Mouse (Mus musculus) midbrain, embryonic 11.5 days (tissue): ENCODE data around the gene Gm13287. TPM values are rescaled to one million over a fixed set of nuclear protein-coding genes. Genes with fewer than 3 reads are reported as not detected.
"Not testable (repeated sequence)": the region's sequence is repeated elsewhere in the genome, so short reads cannot be mapped to it uniquely, and the experiment has no call there.

Source experiments
- ATAC-seq: fragments of 200-750 bp; cut with Nextera tagmentation; 2 replicates; pipeline ENCODE4 v1.8.0; 2017; ENCODE audit warnings: moderate TSS enrichment, moderate library complexity; ENCODE audit not compliant: low FRiP score
- DNase-seq: peaks from one replicate; pipeline ENCODE4 v3.0.0; 2015; ENCODE audit warnings: low spot score; ENCODE audit errors: missing footprints
- H3K27ac ChIP-seq: fragments of 300-500 bp; sonication (generic); 2 replicates; pipeline ENCODE4 v1.5.1; 2014; ENCODE audit warnings: low read depth, low read length
- H3K27me3 ChIP-seq: fragments of 300-500 bp; sonication (generic); 2 replicates; pipeline ENCODE4 v1.6.1; 2014; ENCODE audit warnings: mild to moderate bottlenecking, low read length, moderate library complexity, mixed read lengths; ENCODE audit not compliant: control insufficient read depth, insufficient read depth
- H3K36me3 ChIP-seq: fragments of 300-500 bp; sonication (generic); 2 replicates; pipeline ENCODE4 v1.6.1; 2014; ENCODE audit warnings: mild to moderate bottlenecking, low read length, moderate library complexity, mixed read lengths; ENCODE audit not compliant: control insufficient read depth, insufficient read depth
- H3K4me1 ChIP-seq: fragments of 300-500 bp; sonication (generic); 2 replicates; pipeline ENCODE4 v1.6.1; 2014; ENCODE audit warnings: low read length; ENCODE audit not compliant: control insufficient read depth, insufficient read depth
- H3K4me2 ChIP-seq: fragments of 300-500 bp; sonication (generic); 2 replicates; pipeline ENCODE4 v1.6.1; 2014; ENCODE audit warnings: mild to moderate bottlenecking, moderate library complexity
- H3K4me3 ChIP-seq: fragments of 300-500 bp; sonication (generic); 2 replicates; pipeline ENCODE4 v1.5.1; 2014; ENCODE audit warnings: low read depth, low read length
- H3K9ac ChIP-seq: fragments of 300-500 bp; sonication (generic); 2 replicates; pipeline ENCODE4 v1.6.1; 2014; ENCODE audit warnings: low read length
- H3K9me3 ChIP-seq: fragments of 300-500 bp; sonication (generic); 2 replicates; pipeline ENCODE4 v1.6.1; 2016; ENCODE audit warnings: low read length; ENCODE audit not compliant: control insufficient read depth
- WGBS: fragments of 180-500 bp; shearing (Covaris S2); extraction: QIAGEN DNeasy Blood & Tissue Kit; methylation state at CpG from one replicate; pipeline ENCODE4 v1.1.7; 2014; 5-methylcytosine and 5-hydroxymethylcytosine counted together
- polyA plus RNA-seq: library from polyadenylated mRNA; unstranded; fragments of >200 nt; fragmentation: Nextera tagmentation; extraction: Ambion mirVana; gene quantifications from 2 replicates; pipeline ENCODE4 v1.2.1, GENCODE M21; 2014

Gm13287 gene
- polyA plus RNA-seq, result not detected in 2 replicates

DNA sequence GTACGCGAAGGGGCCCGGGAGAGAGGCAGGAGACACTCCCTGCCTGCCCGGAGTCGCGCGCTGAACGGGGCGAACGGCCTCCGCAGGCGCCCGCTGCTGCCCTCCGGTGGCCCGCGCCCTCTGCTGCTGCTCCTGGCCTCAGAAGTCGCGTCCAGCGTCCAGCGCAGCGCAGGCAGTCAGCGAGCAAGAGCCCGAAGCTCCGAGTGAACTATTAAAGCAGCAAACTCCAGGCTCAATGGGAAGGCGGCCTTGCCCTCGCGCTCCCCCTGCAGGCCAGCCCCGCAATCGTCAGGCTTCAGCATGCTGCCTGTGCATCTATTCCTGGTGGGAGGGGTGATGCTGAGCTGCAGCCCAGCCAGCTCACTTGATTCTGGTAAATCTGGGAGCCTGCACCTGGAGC is at the start of gene Gm13287:
Gm13287 (plus strand) TSS at position 301 of the 400 bp plus-strand sequence.
- H3K27me3 ChIP-seq, H3K9ac ChIP-seq, H3K4me3 ChIP-seq, H3K36me3 ChIP-seq, H3K27ac ChIP-seq, H3K4me2 ChIP-seq, H3K4me1 ChIP-seq, DNase-seq, H3K9me3 ChIP-seq, ATAC-seq: not testable (repeated sequence)
- no CpG with 5 or more reads among the region's 29 CpGs for WGBS

DNA sequence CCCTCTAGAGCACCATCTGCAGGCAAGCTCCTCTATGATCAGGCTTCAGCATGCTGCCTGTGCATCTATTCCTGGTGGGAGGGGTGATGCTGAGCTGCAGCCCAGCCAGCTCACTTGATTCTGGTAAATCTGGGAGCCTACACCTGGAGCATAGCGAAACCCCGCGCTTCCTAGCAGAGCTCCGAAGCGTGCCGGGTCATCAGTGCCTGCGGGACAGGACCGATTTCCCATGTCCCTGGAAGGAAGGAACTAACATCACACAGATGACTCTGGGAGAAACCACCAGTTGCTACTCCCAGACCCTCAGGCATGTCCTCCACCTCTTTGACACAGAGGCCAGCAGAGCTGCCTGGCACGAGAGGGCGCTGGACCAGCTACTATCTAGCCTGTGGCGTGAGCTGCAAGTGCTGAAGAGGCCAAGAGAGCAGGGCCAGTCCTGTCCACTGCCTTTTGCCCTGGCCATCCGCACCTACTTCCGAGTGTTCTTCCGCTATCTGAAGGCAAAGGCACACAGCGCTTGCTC is 48.2 kb upstream of the Gm13287 start, which contains the start of gene Gm13271:
Gm13271 (plus strand) TSS at position 51 of the 523 bp plus-strand sequence.
- not testable (repeated sequence) for H3K4me3 ChIP-seq, H3K9ac ChIP-seq, H3K27ac ChIP-seq, H3K4me1 ChIP-seq, ATAC-seq, DNase-seq, H3K36me3 ChIP-seq, H3K4me2 ChIP-seq, H3K9me3 ChIP-seq, H3K27me3 ChIP-seq
- 72% methylated on average over 15 of the region's 15 CpGs for whole genome bisulfite sequencing

DNA sequence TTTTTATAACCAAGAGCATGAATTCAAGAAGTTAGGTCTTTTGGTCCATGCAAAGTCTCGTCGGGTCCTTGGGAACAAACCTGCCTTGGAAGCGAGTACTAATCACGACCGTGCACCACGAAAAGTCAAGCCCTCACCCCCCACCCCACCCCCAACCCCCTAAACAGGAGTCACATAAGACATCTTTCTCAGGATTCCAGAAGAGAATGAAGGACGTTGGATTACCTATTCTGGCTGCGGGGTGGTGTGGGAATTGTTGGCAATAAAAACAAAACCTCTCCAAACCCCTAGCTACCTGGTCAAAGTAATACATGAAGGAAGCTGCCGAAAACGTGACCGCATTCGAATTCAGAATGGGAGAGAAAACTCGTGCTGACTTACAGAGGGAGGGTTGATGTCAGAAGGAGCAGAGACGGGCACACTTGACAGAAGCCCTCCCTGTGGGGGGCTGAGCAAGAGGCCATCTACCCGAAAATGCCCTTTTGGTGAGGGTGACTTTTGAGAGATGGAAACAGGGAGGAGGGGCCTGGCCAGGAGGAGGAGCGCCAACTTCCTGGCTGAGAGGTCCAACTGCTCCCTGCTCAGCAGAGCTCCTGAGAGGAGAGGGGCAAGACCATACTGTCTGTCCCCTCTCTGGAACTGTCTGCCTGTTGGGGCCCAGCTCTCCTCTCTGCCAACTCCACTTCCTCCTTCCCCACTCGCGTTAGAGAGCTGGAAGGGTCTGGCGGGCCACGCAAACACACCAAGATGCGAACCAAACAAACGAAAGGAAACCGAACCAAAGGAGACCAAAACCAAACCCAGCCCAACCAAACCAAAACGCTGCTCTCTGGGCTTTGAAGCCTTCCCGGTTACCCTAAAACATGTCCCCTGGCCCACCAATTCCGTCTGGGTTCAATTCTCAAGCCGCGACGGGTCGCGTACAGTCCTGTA is 46.2 kb upstream of the Gm13287 start:
- not testable (repeated sequence) for H3K36me3 ChIP-seq, H3K9me3 ChIP-seq, H3K27me3 ChIP-seq, ATAC-seq, H3K4me1 ChIP-seq
- WGBS, result 12% methylated on average over 28 of the region's 31 CpGs
- peak; percentile 96 for DNase-seq
- H3K4me2 ChIP-seq, result peak overlapping the region; percentile 69
- H3K4me3 ChIP-seq, result peak overlapping the region; percentile 39
- H3K27ac ChIP-seq, result peak overlapping the region; percentile 68
- H3K9ac ChIP-seq, result peak overlapping the region; percentile 69

DNA sequence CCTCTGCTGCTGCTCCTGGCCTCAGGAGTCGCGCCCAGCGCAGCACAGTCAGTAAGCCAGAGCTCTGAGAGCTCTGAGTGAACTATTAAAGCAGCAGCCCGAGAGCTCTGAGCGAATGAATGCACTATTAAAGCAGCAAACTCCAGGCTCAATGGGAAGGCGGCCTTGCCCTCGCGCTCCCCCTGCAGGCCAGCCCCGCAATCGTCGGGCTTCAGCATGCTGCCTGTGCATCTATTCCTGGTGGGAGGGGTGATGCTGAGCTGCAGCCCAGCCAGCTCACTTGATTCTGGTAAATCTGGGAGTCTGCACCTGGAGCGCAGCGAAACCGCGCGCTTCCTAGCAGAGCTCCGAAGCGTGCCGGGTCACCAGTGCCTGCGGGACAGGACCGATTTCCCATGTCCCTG is 45.4 kb upstream of the Gm13287 start:
- ATAC-seq (peak; percentile 100), DNase-seq (peak; percentile 94)
- peak overlapping the region; percentile 68 for H3K27ac ChIP-seq
- H3K4me1 ChIP-seq, H3K36me3 ChIP-seq, H3K9me3 ChIP-seq, H3K27me3 ChIP-seq: not testable (repeated sequence)
- H3K9ac ChIP-seq, result peak overlapping the region; percentile 69; the same call in 1 of the 2 replicates
- WGBS, result under 1% methylated on average over 18 of the region's 21 CpGs
- peak overlapping the region; percentile 69 for H3K4me2 ChIP-seq
- H3K4me3 ChIP-seq, result peak overlapping the region; percentile 39

DNA sequence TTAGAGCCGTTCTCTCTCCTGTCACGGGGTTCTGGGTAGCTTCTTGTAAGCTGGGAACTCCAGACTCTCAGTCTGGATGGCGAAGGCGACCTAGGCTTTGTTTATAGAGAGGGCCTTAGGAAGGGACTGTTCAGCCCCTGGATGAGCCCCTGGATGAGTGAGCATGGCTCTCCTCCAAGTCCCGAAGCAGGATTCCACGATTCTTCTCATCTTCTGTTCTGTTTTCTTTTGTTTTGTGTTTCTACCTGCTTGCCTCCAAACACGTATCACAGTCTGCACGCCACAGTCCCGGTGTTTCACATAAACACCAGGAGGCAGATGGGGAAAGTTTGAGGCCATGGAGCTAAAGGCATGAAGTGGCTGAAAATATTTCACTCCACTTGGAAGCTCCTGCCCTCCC is 44.3 kb upstream of the Gm13287 start:
- not testable (repeated sequence) for ATAC-seq, H3K4me3 ChIP-seq, DNase-seq, H3K27me3 ChIP-seq, H3K4me2 ChIP-seq, H3K4me1 ChIP-seq, H3K36me3 ChIP-seq, H3K27ac ChIP-seq, H3K9ac ChIP-seq, H3K9me3 ChIP-seq
- 89% methylated on average over 9 of the region's 9 CpGs for WGBS

DNA sequence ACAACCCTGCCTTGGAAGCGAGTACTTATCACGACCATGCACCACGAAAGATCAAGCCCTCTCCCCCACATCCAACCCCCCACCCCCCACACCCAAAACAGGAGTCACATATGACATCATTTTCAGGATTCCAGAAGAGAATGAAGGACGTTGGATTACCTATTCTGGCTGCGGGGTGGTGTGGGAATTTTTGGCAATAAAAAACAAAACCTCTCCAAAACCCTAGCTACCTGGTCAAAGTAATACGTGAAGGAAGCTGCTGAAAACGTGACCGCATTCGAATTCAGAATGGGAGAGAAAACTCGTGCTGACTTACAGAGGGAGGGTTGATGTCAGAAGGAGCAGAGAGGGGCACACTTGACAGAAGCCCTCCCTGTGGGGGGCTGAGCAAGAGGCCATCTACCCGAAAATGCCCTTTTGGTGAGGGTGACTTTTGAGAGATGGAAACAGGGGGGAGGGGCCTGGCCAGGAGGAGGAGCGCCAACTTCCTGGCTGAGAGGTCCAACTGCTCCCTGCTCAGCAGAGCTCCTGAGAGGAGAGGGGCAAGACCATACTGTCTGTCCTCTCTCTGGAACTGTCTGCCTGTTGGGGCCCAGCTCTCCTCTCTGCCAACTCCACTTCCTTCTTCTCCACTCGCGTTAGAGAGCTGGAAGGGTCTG is 43.3 kb upstream of the Gm13287 start, which contains the start of gene Gm13283:
Gm13283 (plus strand) TSS at position 510 of the 659 bp plus-strand sequence.
- peak within 1 kb of the TSS; percentile 35 for H3K4me2 ChIP-seq
- H3K27ac ChIP-seq, H3K4me3 ChIP-seq, H3K4me1 ChIP-seq, H3K36me3 ChIP-seq, H3K27me3 ChIP-seq, ATAC-seq, H3K9me3 ChIP-seq, H3K9ac ChIP-seq, DNase-seq: not testable (repeated sequence)
- WGBS, result 20% methylated on average over 8 of the region's 14 CpGs

DNA sequence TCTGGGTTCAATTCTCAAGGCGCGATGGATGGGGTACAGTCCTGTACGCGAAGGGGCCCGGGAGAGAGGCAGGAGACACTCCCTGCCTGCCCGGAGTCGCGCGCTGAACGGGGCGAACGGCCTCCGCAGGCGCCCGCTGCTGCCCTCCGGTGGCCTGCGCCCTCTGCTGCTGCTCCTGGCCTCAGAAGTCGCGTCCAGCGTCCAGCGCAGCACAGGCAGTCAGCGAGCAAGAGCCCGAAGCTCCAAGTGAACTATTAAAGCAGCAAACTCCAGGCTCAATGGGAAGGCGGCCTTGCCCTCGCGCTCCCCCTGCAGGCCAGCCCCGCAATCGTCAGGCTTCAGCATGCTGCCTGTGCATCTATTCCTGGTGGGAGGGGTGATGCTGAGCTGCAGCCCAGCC is 42.6 kb upstream of the Gm13287 start:
- not testable (repeated sequence) for H3K4me1 ChIP-seq, H3K27me3 ChIP-seq, H3K36me3 ChIP-seq, ATAC-seq, H3K4me3 ChIP-seq, H3K9ac ChIP-seq, H3K27ac ChIP-seq, H3K9me3 ChIP-seq
- peak overlapping the region; percentile 35 for H3K4me2 ChIP-seq
- 0% methylated on average over 19 of the region's 28 CpGs for WGBS
- peak; percentile 87 for DNase-seq

DNA sequence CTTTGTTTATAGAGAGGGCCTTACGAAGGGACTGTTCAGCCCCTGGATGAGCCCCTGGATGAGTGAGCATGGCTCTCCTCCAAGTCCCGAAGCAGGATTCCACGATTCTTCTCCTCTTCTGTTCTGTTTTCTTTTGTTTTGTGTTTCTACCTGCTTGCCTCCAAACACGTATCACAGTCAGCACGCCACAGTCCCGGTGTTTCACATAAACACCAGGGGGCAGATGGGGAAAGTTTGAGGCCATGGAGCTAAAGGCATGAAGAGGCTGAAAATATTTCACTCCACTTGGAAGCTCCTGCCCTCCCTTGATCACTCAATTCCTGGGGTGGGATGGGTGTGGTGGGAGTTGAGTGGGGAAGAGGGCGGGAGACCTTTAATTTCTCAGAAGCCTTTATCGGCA is 41.3 kb upstream of the Gm13287 start:
- 71% methylated on average over 6 of the region's 8 CpGs for WGBS
- not testable (repeated sequence) for H3K27ac ChIP-seq, H3K4me1 ChIP-seq, DNase-seq, H3K4me2 ChIP-seq, H3K9me3 ChIP-seq, H3K4me3 ChIP-seq, ATAC-seq, H3K36me3 ChIP-seq, H3K9ac ChIP-seq, H3K27me3 ChIP-seq

DNA sequence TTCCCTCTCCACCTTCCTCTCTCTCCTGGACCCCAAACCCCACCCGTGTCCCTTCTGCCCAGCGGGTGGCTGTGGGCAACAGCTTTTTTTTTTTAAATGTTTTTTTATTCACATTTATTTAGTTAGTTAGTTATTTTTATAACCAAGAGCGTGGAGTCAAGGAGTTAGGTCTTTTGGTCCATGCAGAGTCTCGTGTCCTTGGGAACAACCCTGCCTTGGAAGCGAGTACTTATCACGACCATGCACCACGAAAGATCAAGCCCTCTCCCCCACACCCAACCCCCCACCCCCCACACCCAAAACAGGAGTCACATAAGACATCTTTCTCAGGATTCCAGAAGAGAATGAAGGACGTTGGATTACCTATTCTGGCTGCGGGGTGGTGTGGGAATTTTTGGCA is 40.7 kb upstream of the Gm13287 start:
- not testable (repeated sequence) for ATAC-seq, H3K36me3 ChIP-seq, H3K4me1 ChIP-seq, H3K9me3 ChIP-seq, H3K27ac ChIP-seq, H3K4me3 ChIP-seq, DNase-seq, H3K4me2 ChIP-seq, H3K27me3 ChIP-seq, H3K9ac ChIP-seq
- 62% methylated on average over 8 of the region's 9 CpGs for WGBS
